Mouse (Mus musculus) c-Kit-negative CD71-positive TER-119-positive erythroid progenitor cells, embryonic 14.5 days (primary cell): ENCODE results near the gene Timm8b.

Experiments
- DNase-seq: peaks from one replicate; pipeline ENCODE4 v3.0.0-alpha.2; 2013; ENCODE audit warnings: low read depth, low spot score

Timm8b gene

GRCm38 (mm10) chr9:50603189-50603997 lies at the start of gene Timm8b, which contains the start of gene Sdhd:
Gene Timm8b, plus strand, starts transcription at chr9:50603910.
Gene Sdhd, minus strand, starts transcription at chr9:50603812.
- peak; percentile 92 for DNase-seq

- DNase-seq, result no peak
These were observed 49.2 kb upstream of the Timm8b start, which contains the start of gene Il18 for GRCm38 (mm10) chr9:50554241-50555093. Gene Il18, plus strand, starts transcription at chr9:50554827.

GRCm38 (mm10) chr9:50555094-50555446 lies 48.6 kb upstream of the Timm8b start, which contains the start of gene Bco2:
Gene Bco2, minus strand, starts transcription at chr9:50555181.
- no peak for DNase-seq

DNA sequence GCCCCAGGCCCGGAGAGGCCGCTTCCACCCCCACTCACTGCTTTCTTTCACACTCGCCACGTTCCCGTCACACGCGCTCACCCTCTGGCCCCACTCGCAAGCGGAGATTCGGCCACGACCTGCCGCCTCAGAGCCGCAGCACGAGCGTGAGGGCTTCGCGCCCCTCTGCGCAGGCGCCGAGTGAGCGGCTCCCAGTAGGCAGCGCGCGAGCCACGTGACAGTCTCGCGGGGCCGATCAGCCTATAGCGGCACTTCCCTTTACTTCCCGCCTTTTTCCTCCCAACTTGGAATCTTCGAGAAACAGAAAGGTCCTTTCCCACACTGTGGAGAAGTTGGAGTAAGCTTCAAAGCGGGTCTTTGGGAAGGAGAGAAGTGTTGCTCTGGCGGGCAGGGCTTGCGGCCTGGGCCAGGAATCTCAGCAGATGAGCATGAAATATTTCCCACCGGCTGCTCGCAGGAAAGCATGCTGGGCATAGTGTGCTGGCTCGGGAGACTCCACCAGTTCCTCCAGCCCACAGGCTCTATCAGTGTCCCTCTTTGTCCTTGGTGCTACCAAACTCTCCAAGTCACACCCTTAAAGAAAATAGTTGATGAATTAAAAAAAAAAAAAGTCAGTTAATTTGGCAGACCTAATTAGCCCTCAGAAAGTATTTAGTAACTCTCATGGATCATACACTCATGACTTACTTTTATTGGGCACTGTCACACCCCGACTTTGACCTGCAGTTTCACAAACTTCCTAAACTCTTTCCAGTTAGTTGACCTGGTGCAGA lies 42.4 kb upstream of the Timm8b start, which contains the start of gene Tex12:
Gene Tex12, minus strand, starts transcription at position 181 of the 773 bp plus-strand sequence.
- DNase-seq, result no peak

DNA sequence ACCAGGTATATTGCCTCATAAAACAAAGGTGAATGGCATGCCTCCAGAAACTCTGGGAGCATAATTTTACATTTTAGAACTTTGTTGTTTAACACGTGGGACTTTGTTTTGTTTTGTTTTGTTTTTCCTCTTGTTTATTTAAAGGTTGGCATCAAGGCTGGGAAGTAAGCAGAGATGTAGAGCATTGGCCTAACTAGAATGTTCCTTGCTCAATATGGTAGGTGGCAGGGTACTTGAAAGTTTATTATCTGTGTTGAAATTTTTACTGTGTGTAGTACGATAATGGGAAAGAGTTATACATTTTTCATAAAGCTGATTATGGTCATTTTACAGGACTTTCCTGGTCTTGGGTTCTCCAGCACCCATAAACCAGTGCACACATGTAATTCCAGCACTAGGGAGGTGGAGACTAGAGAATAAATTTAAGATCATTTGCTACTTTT lies 41.8 kb upstream of the Timm8b start:
- DNase-seq, result no peak

DNA sequence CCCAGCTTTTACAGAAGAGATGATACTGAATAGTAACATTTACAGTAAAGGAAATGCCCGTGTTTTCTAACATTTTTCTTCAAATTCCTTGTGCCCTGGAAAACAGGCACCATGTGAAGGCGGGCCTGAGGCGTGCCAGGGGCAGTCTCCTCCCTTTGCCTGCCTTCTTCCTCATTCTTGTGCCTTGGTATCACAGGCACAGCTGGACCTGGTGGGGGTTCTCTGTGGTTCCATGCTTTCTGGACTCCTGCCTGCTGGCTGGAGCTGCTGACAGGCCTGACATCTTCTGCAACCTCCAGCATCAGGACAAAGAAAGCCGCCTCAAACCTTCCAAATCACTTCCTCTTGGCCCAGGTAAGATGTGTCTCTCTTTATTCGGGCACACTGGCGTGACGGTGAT lies 38.5 kb upstream of the Timm8b start:
- DNase-seq, result no peak

- no peak for DNase-seq
These were observed 37.8 kb upstream of the Timm8b start for GRCm38 (mm10) chr9:50565940-50566339.

DNA sequence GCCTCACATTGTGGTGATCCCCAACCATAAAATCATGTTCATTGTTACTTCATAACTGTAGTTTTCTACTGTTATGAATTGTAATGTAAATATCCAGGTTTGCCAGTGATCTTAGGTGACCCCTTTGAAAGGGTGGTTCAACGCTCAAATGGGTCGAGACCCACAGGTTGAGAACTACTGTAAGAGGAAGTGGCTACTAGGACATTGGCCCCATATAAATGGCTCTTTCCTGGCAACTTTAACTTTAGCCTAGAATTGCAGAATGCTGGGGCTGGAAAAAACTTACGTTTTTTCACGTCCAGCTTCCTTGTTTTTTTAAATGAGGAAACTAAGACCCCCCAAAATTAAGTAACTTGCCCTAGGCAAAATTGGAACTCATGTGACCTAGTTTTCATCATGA lies 36.3 kb upstream of the Timm8b start:
- no peak for DNase-seq

DNA sequence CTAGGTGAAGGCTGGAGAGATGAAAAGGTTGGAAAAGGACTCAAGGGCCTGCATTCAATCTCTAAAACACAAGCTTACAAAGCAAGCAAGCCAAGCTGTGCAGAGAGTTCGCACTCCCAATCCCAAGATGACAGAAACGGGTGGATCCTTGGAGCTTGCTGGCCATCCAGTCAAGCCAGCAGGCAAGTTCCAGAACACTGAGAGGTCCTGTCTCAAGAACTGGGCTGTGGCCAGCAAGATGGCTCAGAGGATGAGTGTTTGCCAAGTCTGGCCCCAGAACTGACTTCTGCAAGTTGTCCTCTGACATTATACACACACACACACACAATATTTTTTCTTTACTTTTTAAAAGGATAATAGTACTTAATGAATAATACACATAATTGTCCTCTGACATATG lies 35.8 kb upstream of the Timm8b start:
- no peak for DNase-seq

DNA sequence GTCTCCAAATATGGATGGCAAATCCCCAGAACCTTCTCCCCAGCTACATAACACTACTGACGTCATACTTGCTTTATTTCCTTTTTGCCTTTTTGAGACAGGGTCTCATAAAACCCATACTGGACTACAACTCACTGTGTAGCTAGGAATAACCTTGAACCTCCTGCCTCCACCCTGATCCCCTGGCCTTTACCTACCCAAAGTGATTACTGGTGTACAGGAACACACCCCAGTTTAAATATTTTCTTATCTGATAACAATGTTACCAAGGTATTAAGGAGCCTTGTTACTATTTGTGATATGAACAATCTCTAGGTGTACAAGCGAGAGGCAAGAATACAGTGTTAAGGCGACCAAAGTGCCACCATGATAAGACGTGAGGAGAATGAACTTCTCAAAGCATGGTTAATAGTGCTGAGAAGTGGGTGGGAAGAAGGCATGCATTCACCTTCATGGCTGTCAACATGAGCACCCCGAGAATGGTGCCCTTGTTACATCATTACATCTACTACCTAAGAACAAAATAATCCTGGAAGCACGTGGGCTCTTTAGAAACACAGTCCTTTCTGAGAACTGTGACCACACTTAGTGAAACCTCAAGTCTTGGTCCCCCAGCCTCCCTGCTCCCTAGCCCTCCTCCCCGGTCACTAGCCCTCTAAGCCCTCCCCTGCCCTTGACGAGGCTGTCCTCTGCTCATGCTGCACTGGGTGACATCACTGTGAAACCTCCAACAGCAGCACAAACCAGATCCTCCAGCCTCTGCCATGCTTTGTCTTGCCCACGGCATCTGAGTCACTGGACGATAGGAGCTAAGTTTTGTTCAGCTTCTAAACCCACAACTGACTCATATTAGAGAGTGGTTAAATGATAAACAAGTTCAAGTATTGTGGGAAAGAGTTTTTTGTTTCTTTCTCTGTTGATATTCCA lies 33.8 kb upstream of the Timm8b start:
- no peak for DNase-seq

DNA sequence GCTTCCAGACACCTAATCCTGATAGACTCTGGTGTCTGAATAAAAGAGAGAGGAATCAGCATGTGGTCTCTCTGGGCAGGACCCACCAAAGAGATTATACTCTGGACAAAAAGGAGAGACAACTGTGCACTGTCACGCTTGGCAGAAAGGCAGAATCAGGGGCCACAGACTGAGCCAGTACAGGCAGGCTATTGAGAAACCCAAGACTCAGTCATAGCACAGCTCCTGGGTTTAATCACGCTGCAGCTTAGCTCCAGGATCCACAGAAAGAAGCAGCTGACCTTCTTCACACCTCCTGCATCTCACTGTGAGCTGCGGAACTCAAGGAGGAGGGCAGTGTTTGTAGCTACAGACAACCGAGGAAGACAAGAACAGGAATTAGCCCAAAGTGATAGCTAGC lies 23.3 kb upstream of the Timm8b start:
- DNase-seq, result no peak

DNA sequence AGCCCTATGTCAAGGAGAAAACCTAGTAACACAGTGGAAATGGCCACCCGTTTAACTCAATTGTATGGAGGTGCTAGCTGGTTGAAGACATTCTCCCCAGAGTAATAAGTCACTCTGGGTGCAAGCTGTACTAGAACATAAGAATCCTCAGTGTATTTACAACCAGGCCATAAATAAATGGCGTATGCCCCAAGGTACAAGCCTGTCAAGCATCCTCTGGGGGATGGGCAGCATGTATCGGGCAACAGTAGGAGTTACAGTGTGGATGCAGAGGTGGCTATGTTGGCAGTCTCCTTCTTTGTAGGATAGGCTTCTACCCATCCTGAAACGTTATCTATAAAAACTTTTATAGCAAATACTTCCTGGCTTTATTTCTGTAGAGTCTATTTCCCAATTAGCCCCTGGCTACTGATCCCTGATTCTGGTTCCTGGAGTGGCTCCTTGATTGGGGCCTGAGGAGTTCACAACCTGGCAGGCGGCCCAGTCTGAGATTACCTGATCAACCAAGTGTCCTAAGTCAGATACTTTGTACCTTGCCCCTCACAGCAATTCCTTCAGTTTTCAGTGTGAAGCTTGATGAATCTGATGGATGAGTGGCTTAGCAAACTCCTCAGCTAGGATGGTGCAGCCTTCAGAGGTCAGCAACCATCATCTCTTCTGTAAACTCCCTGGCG lies 18.4 kb upstream of the Timm8b start:
- no peak for DNase-seq

DNA sequence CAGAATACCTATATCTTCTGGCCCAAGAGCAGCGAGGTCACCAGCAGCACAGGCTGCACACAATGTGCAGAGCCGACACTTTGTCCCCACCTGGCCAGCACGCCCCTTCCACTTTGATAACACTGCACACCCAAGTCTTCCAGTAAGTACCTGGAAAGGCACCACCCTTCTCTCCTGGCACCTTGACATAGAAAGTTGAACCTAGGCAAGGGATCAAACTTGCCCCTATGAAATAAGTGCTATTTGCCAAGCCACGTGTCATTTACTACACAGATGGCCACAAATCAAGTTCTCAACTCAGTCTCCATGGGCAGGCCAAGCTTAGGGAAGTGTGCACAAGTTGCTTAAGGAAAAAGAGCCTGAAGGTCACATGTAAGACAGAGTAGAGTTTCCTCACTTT lies 16.8 kb upstream of the Timm8b start:
- no peak for DNase-seq

DNA sequence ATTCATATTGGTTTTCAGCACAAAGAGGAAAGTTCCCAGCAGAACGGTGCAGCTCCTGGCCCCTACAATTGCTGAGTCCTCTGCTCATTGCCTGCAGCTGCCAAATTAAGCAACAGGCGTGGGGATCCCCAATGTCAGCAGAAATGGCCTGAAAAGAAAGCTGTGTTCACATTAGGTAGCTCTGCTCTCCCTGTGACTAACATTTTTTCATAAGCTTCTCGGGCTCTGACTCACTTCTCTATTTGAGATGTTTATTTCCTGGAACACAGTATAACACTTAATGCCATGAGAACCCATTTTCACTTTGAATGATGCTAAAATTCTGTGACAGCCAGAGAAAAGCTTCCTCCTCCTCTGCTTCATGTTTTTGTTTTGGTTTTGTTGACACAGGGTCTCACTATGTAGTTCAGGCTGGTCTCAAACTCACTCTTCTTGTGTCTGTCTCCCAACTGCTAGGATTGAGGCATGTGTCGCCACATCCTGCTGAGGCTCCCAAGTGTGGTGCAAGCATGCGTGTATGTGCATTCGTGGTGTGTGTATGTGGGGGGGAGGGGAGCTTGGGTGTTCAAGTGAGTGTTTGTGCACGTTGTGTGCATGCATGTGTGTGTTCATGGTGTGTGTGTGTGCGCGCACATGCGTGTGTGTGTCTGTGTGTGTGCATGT lies 12.7 kb upstream of the Timm8b start:
- DNase-seq, result no peak

DNA sequence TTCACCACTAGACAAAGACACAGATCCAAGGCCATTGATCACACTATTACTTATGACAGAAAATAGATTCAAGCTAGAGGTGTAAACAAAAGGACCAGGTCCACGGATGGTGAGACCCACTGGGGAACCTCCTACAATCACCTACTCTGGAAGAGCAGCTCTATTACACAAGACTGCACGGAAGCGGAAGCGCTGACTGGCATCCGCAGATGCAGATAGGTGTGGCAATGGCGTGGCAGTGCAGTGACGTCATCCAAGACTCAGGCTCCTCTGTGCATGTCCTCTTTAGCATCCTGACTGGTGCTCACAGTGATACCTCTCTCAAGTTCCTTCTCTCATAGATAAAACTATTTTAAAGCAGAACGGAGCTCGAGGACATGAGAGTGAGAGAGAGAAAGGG lies 10.8 kb upstream of the Timm8b start:
- DNase-seq, result no peak

- DNase-seq, result no peak
These were observed 10.2 kb upstream of the Timm8b start for GRCm38 (mm10) chr9:50593544-50593943.

GRCm38 (mm10) chr9:50594794-50595417 lies 8.8 kb upstream of the Timm8b start:
- no peak for DNase-seq

GRCm38 (mm10) chr9:50596973-50597372 lies 6.7 kb upstream of the Timm8b start:
- no peak for DNase-seq

GRCm38 (mm10) chr9:50601536-50601935 lies 2.2 kb upstream of the Timm8b start:
- DNase-seq, result no peak
